Mouse (Mus musculus): Measurements from ENCODE around the gene Gucy2c. TPM values are rescaled to one million over a fixed set of nuclear protein-coding genes. Genes with fewer than 3 reads are reported as not detected.

Gucy2c gene
- polyA plus RNA-seq, 1 experiment: not detected

DNA sequence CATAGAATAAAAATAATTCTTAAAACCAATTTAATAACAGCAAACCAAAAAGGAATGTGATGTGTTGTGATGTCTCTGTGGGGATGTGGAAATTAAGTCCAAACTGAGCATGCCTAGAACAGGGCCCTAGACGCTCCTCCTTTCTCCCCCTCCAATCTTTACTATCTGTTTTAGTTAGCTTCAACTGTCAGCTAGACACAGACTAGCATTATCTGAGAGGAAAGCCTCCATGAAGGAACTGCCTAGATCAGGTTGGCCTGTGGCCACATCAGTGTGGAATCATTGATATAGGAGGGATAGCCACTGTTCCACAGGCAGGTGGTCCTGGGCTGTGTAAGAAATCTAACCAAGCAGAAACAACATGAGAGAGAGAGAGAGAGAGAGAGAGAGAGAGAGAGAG, 13.5 kb upstream of the Gucy2c start:
- Histone ChIP-seq H3K4me3 (replicated peaks) (no peak overlapping the region), H3K36me3 (ENCODE audit: control insufficient read depth) (no peaks in the 10 kb centered on the region), H3K4me1 (ENCODE audit: control insufficient read depth) (peaks cover 4% of the 10 kb centered on the region), H3K27me3 (ENCODE audit: control insufficient read depth) (peaks cover 11% of the 10 kb centered on the region), H3K9me3 (ENCODE audit: control insufficient read depth, low read length) (no peaks in the 10 kb centered on the region)
- TF ChIP-seq GATA1 (IDR thresholded peaks at IDR 0.05; ENCODE audit: low read length) (no peak), TAL1 (IDR thresholded peaks at IDR 0.05; ENCODE audit: low read length) (no peak)

DNA sequence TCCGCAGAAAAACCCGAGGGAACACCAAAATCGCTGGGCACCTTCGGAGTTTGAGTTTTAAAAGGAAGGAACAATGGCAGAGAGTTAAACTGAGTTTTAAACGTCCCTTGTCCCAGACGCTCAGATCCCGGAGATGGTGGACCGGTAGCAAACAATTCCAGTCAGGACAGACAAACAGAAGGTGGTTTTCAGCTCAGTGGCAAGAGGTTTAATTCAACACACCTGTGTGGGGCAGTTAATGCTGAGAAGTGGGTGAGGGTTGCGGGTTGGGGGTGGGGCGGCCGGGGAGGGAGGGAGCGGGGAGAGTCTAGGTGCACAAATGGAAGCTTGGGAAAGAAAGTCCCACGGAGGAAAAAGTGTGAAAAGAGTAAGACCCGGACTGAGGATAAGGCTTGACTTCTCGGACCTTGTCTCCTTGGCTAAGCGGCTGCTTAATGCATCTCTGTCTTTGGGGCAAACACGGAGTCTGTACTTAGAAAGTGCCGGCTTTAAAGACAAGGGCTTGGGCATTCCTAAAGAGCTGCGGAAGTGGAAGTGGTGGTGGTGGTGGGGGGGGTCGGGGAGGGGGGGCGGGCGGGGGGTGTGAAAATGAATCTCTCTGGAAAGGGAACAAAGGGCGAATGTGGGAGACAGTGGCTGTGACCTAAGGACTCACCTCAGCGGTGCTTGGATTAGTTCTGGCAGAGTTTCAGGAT, 12.4 kb upstream of the Gucy2c start:
- H3K9me3 ChIP-seq (ENCODE audit: control insufficient read depth, low read length): no peaks in the 10 kb centered on the region
- H3K4me1 ChIP-seq (ENCODE audit: control insufficient read depth): peaks cover 4% of the 10 kb centered on the region
- no peak for TF ChIP-seq TAL1 (IDR thresholded peaks at IDR 0.05; ENCODE audit: low read length)
- TF ChIP-seq GATA1 (IDR thresholded peaks at IDR 0.05; ENCODE audit: low read length): no peak
- no peaks in the 10 kb centered on the region for H3K36me3 ChIP-seq (ENCODE audit: control insufficient read depth)
- H3K4me3 ChIP-seq (replicated peaks): no peak overlapping the region
- H3K27me3 ChIP-seq (ENCODE audit: control insufficient read depth): peaks cover 11% of the 10 kb centered on the region

DNA sequence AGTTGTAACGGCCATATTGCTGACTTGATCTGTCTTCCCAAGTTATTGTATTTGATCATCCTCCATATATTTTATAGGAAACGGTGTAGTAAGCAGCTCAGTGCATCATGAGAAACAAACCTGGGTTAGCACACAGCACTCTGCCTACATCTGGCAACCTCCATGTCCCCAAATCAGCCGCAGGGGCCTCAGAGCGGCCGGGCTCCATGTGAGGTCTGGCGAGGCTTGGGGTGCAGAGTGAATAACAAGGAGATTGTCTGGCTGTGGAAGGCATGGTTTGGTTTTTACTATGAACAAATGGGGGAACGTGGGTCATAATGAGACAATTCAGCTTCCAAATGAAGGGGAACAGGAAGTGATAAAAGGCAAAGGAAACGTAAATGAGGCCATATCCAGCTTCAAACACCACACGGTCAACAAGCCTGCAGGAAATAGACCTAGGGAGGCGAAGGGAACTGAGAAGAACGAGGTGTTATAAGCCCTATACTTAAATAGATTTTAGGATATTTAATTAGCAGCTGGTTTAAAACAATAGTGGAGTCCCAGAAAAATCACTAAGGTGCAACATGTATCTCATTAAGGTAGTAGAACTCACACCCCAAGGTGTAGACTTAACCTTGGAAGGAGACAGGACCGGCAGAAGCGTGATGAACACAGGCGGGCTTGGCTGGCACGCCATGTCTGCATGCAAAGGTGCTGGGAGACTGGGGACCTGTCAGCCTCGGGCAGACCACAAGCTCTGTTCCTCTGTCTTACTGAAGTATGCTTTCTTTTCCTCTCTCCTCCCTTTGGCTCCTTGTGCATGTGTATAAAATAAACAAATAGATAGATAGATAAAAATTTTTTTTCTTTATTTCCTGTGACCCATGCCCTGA, 11.6 kb upstream of the Gucy2c start:
- Histone ChIP-seq H3K9me3 (ENCODE audit: control insufficient read depth, low read length) (no peaks in the 10 kb centered on the region), H3K4me3 (replicated peaks) (no peak overlapping the region), H3K27me3 (ENCODE audit: control insufficient read depth) (peaks cover 11% of the 10 kb centered on the region), H3K36me3 (ENCODE audit: control insufficient read depth) (no peaks in the 10 kb centered on the region), H3K4me1 (ENCODE audit: control insufficient read depth) (peaks cover 2% of the 10 kb centered on the region; the same call in 1 of the 2 replicates)
- TF ChIP-seq TAL1 (IDR thresholded peaks at IDR 0.05; ENCODE audit: low read length) (no peak), GATA1 (IDR thresholded peaks at IDR 0.05; ENCODE audit: low read length) (no peak)

DNA sequence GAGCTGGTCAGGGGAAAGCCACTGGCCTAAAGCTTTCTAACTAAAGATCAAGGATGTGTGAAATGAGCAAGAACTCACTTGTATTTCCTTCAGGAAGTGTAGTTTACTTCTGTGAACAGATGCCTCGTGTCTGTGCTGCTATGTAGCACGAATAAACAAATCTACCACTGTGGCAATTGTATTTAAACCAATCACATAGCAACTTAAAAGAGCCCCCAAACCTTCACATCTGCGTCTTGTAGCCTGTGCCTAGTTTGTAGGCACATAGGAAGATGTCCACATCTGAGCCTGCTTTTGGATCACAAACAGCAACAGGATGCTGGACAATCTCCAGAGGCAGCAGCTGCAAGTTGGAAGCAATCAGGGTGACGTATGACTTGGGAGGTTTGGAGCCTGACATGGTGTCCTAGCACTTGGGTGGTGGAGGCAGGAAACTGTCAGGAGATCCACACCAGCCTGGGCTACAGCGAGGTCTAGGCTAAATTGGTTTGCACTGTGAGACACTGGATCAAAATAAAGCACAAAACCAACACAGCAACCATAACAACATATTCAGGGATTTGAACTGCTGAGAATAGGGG, 7.9 kb upstream of the Gucy2c start:
- H3K36me3 ChIP-seq (ENCODE audit: control insufficient read depth): no peaks in the 10 kb centered on the region
- H3K4me3 ChIP-seq (replicated peaks): no peak overlapping the region
- peaks cover 11% of the 10 kb centered on the region for H3K27me3 ChIP-seq (ENCODE audit: control insufficient read depth)
- TF ChIP-seq GATA1 (IDR thresholded peaks at IDR 0.05; ENCODE audit: low read length): no peak
- no peak for TF ChIP-seq TAL1 (IDR thresholded peaks at IDR 0.05; ENCODE audit: low read length)
- no peaks in the 10 kb centered on the region for H3K4me1 ChIP-seq (ENCODE audit: control insufficient read depth)
- H3K9me3 ChIP-seq (ENCODE audit: control insufficient read depth, low read length): peaks cover 2% of the 10 kb centered on the region; the same call in 1 of the 2 replicates

DNA sequence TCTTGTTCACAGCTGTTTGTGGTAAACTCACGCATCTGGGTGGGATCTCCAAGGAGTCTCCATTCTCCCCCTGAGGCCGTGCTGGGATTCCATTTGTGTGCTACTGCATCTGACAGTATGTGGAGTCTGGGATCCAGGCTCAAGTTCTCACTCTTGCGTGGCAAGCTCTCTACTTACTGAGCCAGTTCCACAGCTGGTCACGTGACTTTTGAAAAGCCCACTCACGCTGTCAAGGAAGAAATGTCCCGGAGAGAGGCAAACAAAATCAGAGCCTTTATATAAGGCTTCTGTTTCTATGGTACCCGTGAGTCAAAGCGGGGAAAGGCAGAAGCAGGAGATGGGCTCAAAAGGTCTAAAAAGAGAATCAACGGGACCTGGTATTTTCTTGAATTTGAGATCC, 1.2 kb upstream of the Gucy2c start:
- Histone ChIP-seq H3K27me3 (ENCODE audit: control insufficient read depth) (no peaks in the 10 kb centered on the region), H3K4me3 (replicated peaks) (no peak overlapping the region), H3K4me1 (ENCODE audit: control insufficient read depth) (no peaks in the 10 kb centered on the region), H3K9me3 (ENCODE audit: control insufficient read depth, low read length) (peaks cover 7% of the 10 kb centered on the region; the same call in 1 of the 2 replicates), H3K36me3 (ENCODE audit: control insufficient read depth) (no peaks in the 10 kb centered on the region)
- TF ChIP-seq GATA1 (IDR thresholded peaks at IDR 0.05; ENCODE audit: low read length) (no peak), TAL1 (IDR thresholded peaks at IDR 0.05; ENCODE audit: low read length) (no peak)

DNA sequence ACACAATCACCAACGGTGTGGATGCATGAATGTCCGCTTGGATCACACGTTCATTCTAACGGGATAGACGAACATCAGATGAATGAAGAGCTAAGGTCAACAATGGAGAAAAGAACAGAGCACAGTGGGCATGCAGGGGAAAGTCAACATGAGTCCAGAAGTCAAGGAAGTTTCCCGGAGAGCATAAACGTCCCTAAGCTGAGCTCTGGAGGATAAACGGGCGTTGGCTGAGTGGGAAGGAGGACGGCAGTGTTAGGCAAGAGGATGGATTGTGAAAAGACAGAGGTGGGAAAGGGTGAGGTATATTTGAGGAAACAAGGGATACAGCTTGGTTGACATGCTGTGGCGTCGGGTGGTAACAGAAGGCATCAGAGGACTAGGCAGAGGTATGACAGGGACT, 581 bp upstream of the Gucy2c start:
- H3K4me3 ChIP-seq (replicated peaks): no peak overlapping the region
- H3K4me1 ChIP-seq (ENCODE audit: control insufficient read depth): no peaks in the 10 kb centered on the region
- TF ChIP-seq GATA1 (IDR thresholded peaks at IDR 0.05; ENCODE audit: low read length) (no peak), TAL1 (IDR thresholded peaks at IDR 0.05; ENCODE audit: low read length) (no peak)
- H3K27me3 ChIP-seq (ENCODE audit: control insufficient read depth): no peaks in the 10 kb centered on the region
- H3K36me3 ChIP-seq (ENCODE audit: control insufficient read depth): no peaks in the 10 kb centered on the region
- H3K9me3 ChIP-seq (ENCODE audit: control insufficient read depth, low read length): peaks cover 7% of the 10 kb centered on the region; the same call in 1 of the 2 replicates

DNA sequence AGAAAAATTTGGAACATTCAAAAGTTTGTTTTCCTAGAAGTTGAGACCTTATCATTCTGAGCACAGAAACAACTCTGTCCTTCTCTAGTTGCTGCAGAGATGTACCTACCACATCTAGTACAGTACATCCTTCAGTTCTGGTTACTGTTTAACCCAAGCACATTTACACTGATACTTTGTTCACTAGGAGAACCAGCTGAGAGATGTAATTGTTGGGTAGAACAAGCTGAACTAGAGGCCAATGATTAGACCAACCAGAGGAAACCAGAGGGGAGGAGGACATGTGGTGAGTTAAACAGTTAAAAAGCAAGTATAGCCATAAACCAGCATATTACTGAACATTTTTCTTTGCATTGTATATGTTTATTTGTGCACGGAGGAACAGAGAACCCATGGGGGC, 5.2 kb downstream of the Gucy2c start:
- Histone ChIP-seq H3K36me3 (ENCODE audit: control insufficient read depth) (no peaks in the 10 kb centered on the region), H3K9me3 (ENCODE audit: control insufficient read depth, low read length) (peaks cover 1% of the 10 kb centered on the region; the same call in 1 of the 2 replicates), H3K4me1 (ENCODE audit: control insufficient read depth) (no peaks in the 10 kb centered on the region), H3K4me3 (replicated peaks) (no peak overlapping the region), H3K27me3 (ENCODE audit: control insufficient read depth) (no peaks in the 10 kb centered on the region)
- no peak for TF ChIP-seq GATA1 (IDR thresholded peaks at IDR 0.05; ENCODE audit: low read length)
- TF ChIP-seq TAL1 (IDR thresholded peaks at IDR 0.05; ENCODE audit: low read length): no peak

DNA sequence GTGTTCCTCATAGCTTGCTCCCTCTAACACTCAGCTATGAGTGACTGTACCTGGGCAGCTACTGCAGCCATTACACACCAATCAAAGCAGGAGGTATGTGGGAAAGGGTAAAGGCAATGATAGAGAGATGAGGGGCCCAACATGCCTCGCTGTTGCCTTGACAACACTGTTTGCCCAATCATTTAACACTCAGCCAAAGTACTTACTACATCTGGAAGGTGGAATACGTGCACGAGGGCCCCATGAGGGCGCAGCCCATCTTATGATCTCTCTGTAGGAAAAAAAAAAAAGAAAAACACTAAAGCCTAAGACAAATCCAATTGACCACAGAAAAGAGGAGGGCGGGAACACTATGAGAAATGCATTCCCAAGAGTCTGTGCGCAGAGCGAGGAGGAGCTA, 11.7 kb downstream of the Gucy2c start:
- Histone ChIP-seq H3K4me1 (ENCODE audit: control insufficient read depth) (no peaks in the 10 kb centered on the region), H3K27me3 (ENCODE audit: control insufficient read depth) (no peaks in the 10 kb centered on the region), H3K36me3 (ENCODE audit: control insufficient read depth) (no peaks in the 10 kb centered on the region), H3K9me3 (ENCODE audit: control insufficient read depth, low read length) (peaks cover 2% of the 10 kb centered on the region; the same call in 1 of the 2 replicates), H3K4me3 (replicated peaks) (no peak overlapping the region)
- TF ChIP-seq TAL1 (IDR thresholded peaks at IDR 0.05; ENCODE audit: low read length): no peak
- no peak for TF ChIP-seq GATA1 (IDR thresholded peaks at IDR 0.05; ENCODE audit: low read length)

DNA sequence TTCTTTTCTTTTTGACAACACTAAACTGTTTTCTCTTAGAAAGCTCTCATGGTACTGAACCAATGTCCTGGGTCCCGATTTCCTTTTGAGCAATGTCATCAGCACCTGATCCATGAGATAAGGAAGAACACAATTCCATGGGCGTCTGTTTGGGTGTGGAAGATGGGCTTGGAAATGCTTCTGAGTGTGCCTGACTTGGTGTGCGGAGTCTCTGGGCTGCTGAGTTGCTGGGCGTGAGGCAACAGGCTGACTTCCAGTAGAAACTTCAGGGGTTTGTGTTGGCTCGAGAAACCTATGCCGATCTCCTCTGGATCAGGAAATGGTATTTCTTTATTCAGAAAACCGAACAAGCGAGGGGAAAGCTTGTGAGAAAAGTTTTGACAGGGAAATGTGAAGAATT, 12.4 kb downstream of the Gucy2c start:
- H3K36me3 ChIP-seq (ENCODE audit: control insufficient read depth): no peaks in the 10 kb centered on the region
- H3K4me3 ChIP-seq (replicated peaks): no peak overlapping the region

More for the DNA sequence above, 12.4 kb downstream of the Gucy2c start:
- Histone ChIP-seq H3K4me1 (ENCODE audit: control insufficient read depth) (no peaks in the 10 kb centered on the region), H3K9me3 (ENCODE audit: control insufficient read depth, low read length) (peaks cover 2% of the 10 kb centered on the region; the same call in 1 of the 2 replicates), H3K27me3 (ENCODE audit: control insufficient read depth) (no peaks in the 10 kb centered on the region)
- TF ChIP-seq TAL1 (IDR thresholded peaks at IDR 0.05; ENCODE audit: low read length) (no peak), GATA1 (IDR thresholded peaks at IDR 0.05; ENCODE audit: low read length) (no peak)
